Mouse (Mus musculus) urinary bladder, adult 2 months (tissue): Measurements from ENCODE around the gene Pgls. TPM values are rescaled to one million over a fixed set of nuclear protein-coding genes. Genes with fewer than 3 reads are reported as not detected.

Experiments used
- DNase-seq: peaks from one replicate; pipeline ENCODE4 v3.0.0; 2022; ENCODE audit warnings: low spot score
- polyA plus RNA-seq: library from polyadenylated mRNA; depleted of rRNA; stranded (reverse); fragments of >200 nt; gene quantifications from 2 replicates; pipeline ENCODE4 v1.2.3, GENCODE M21; 2012

Pgls gene
- polyA plus RNA-seq, 1 experiment = 41.7 TPM

- DNase-seq = no peak
Measured at GRCm38 (mm10) chr8:71598841-71599240, 6.9 kb downstream of the Pgls start.

- DNase-seq = no peak
Measured at GRCm38 (mm10) chr8:71601939-71602665, 10.1 kb downstream of the Pgls start.

GRCm38 (mm10) chr8:71602666-71603334, 10.8 kb downstream of the Pgls start:
- peak; percentile 55 for DNase-seq

- DNase-seq = no peak
Measured at GRCm38 (mm10) chr8:71604021-71604420, 12.0 kb downstream of the Pgls start.

GRCm38 (mm10) chr8:71610822-71611651, 19.1 kb downstream of the Pgls start, which contains the start of gene Colgalt1:
Colgalt1 (plus strand) TSS chr8:71610998.
- peak; percentile 84 for DNase-seq

GRCm38 (mm10) chr8:71612141-71612540, 20.2 kb downstream of the Pgls start:
- no peak for DNase-seq

GRCm38 (mm10) chr8:71613418-71613817, 21.4 kb downstream of the Pgls start:
- DNase-seq = no peak

- DNase-seq = no peak
Measured at GRCm38 (mm10) chr8:71619786-71620185, 27.8 kb downstream of the Pgls start.

- DNase-seq = no peak
Measured at GRCm38 (mm10) chr8:71625088-71625487, 33.1 kb downstream of the Pgls start.

GRCm38 (mm10) chr8:71626753-71627152, 34.8 kb downstream of the Pgls start:
- no peak for DNase-seq

- DNase-seq = no peak
Measured at GRCm38 (mm10) chr8:71627265-71628099, 35.5 kb downstream of the Pgls start.

- no peak for DNase-seq
Measured at GRCm38 (mm10) chr8:71628396-71629095, 36.6 kb downstream of the Pgls start.

GRCm38 (mm10) chr8:71629096-71629697, 37.2 kb downstream of the Pgls start:
- DNase-seq = peak; percentile 92

GRCm38 (mm10) chr8:71629781-71630212, 37.8 kb downstream of the Pgls start:
- DNase-seq = no peak

GRCm38 (mm10) chr8:71630761-71631160, 38.8 kb downstream of the Pgls start:
- DNase-seq = no peak

GRCm38 (mm10) chr8:71631897-71632296, 39.9 kb downstream of the Pgls start:
- DNase-seq = no peak

GRCm38 (mm10) chr8:71633164-71633563, 41.2 kb downstream of the Pgls start:
- no peak for DNase-seq

- no peak for DNase-seq
Measured at GRCm38 (mm10) chr8:71633981-71634667, 42.1 kb downstream of the Pgls start.
